Mouse (Mus musculus) thymus, postnatal 10 days (tissue): Measurements from ENCODE around the gene Rap1a.
A peak's percentile ranks its signal among the peaks of the same experiment; 100 is the strongest.
"Not testable (repeated sequence)": the region's sequence is repeated elsewhere in the genome, so short reads cannot be mapped to it uniquely, and the experiment has no call there.

Experiments
- DNase-seq, 2 experiments: peaks; one replicate each; pipeline ENCODE4 v3.0.0; 2021; ENCODE audit warnings: low spot score in 2 of 2

Rap1a gene

GRCm38 (mm10) chr3:105716353-105717000 lies 84.7 kb downstream of the Rap1a start:
- DNase-seq, result no peak

GRCm38 (mm10) chr3:105714820-105715167 lies 86.3 kb downstream of the Rap1a start:
- no peak for DNase-seq

- DNase-seq, result no peak
Measured at GRCm38 (mm10) chr3:105714091-105714819, 86.9 kb downstream of the Rap1a start.

GRCm38 (mm10) chr3:105712827-105713226 lies 88.3 kb downstream of the Rap1a start:
- DNase-seq, result no peak

- DNase-seq, result no peak
Measured at GRCm38 (mm10) chr3:105711741-105712140, 89.4 kb downstream of the Rap1a start.

- no peak for DNase-seq
Measured at GRCm38 (mm10) chr3:105710246-105710645, 90.9 kb downstream of the Rap1a start.

GRCm38 (mm10) chr3:105707590-105707989 lies 93.5 kb downstream of the Rap1a start:
- no peak for DNase-seq

GRCm38 (mm10) chr3:105706366-105707020 lies 94.6 kb downstream of the Rap1a start:
- no peak for DNase-seq

GRCm38 (mm10) chr3:105705561-105705960 lies 95.6 kb downstream of the Rap1a start:
- no peak for DNase-seq

GRCm38 (mm10) chr3:105705061-105705549 lies 96.0 kb downstream of the Rap1a start:
- peak; percentile 33 to 48 for DNase-seq

GRCm38 (mm10) chr3:105704031-105705008 lies 96.8 kb downstream of the Rap1a start, which contains the start of gene Inka2:
Gene Inka2 (plus strand): TSS chr3:105704599.
- peak; percentile 78 to 81 for DNase-seq

- DNase-seq, result no peak
Measured at GRCm38 (mm10) chr3:105703571-105703970, 97.6 kb downstream of the Rap1a start.

- no peak for DNase-seq
Measured at GRCm38 (mm10) chr3:105701399-105701798, 99.7 kb downstream of the Rap1a start.

GRCm38 (mm10) chr3:105700786-105701185 lies 100.3 kb downstream of the Rap1a start:
- not testable (repeated sequence) for DNase-seq

GRCm38 (mm10) chr3:105699241-105699933 lies 101.7 kb downstream of the Rap1a start:
- DNase-seq, result no peak

GRCm38 (mm10) chr3:105698311-105698710 lies 102.8 kb downstream of the Rap1a start:
- DNase-seq, result no peak

GRCm38 (mm10) chr3:105697148-105697441 lies 104.0 kb downstream of the Rap1a start:
- DNase-seq, result no peak

- no peak for DNase-seq
Measured at GRCm38 (mm10) chr3:105696387-105697147, 104.6 kb downstream of the Rap1a start.

GRCm38 (mm10) chr3:105695476-105696386 lies 105.4 kb downstream of the Rap1a start:
- no peak for DNase-seq
